Mouse (Mus musculus) erythroblast, embryonic 14.5 days (primary cell): ENCODE data around the gene Mocs1.

Source experiments
- GATA1 ChIP-seq: IDR thresholded peaks from 2 replicates; pipeline ENCODE4 v1.6.1; 2012; ENCODE audit warnings: low read length, inconsistent platforms, mixed read lengths
- TAL1 ChIP-seq: IDR thresholded peaks from 3 replicates; pipeline ENCODE4 v1.6.1; 2012; ENCODE audit warnings: low read length, inconsistent platforms, mixed read lengths

- TF ChIP-seq GATA1: peak; percentile 54
- TF ChIP-seq TAL1: peak; percentile 64
Observed at GRCm38 (mm10) chr17:49438822-49439574, 10.8 kb downstream of the Mocs1 start.
